12 mouse cellular contexts compared by ENCODE assay signal in genomic region chr12:71976361-71976960, GRCm38 (mm10).
DNase-seq lines count a peak whose midpoint lies in the region; TF ChIP-seq lines count a peak whose summit lies in the region.
"Had no signal": no experiment of that assay in that cellular context is flagged by ENCODE, and none has a peak within 500 bp of the region (broad histone marks: within the 10 kb centered on the region; RNA-seq: fewer than 3 reads in every experiment).

No protein-coding gene starts in this region.

- TF ChIP-seq POLR2A in heart, adult 2 months (IDR thresholded peaks at IDR 0.05; ENCODE audit: insufficient read depth, low read depth, low read length) = no peak
- TF ChIP-seq POLR2A in brain, embryonic 14.5 days (IDR thresholded peaks at IDR 0.05; ENCODE audit: borderline replicate concordance, extremely low read depth, insufficient read depth, insufficient read length, poor library complexity, severe bottlenecking) = no peak

- no peak overlapping the region for H3K4me3 ChIP-seq in heart, adult 2 months
- no peak overlapping the region for H3K4me3 ChIP-seq in limb, embryonic 10.5 days
- H3K4me3 ChIP-seq: midbrain, embryonic 12.5 days had no signal

- H3K9ac ChIP-seq in heart, adult 2 months (ENCODE audit: low read depth, low read length) = no peak overlapping the region; the same call in 1 of the 2 replicates
- H3K9ac ChIP-seq: midbrain, embryonic 12.5 days had no signal

- no peaks in the 10 kb centered on the region for H3K79me2 ChIP-seq in heart, adult 2 months (replicated peaks; ENCODE audit: control insufficient read depth, insufficient read depth, low read length)

- peak overlapping the region; percentile 62 for H3K27ac ChIP-seq in heart, adult 2 months
- no peak overlapping the region for H3K27ac ChIP-seq in limb, embryonic 10.5 days
- H3K27ac ChIP-seq: midbrain, embryonic 12.5 days had no signal

- H3K27me3 ChIP-seq in heart, adult 2 months (ENCODE audit: control insufficient read depth, insufficient read depth, low read length) = no peaks in the 10 kb centered on the region
- no peaks in the 10 kb centered on the region for H3K27me3 ChIP-seq in limb, embryonic 10.5 days (ENCODE audit: low read depth, poor library complexity, severe bottlenecking)
- H3K27me3 ChIP-seq: midbrain, embryonic 12.5 days had no signal

- WGBS in heart, adult 2 months = 51% methylated on average over 7 of the region's 7 CpGs
- WGBS in limb, embryonic 10.5 days = 45% methylated on average over 7 of the region's 7 CpGs

- DNase-seq in heart, adult 2 months = no peak
- no peak for DNase-seq in heart, adult 9 months (ENCODE audit: low spot score in 2 of 2)
- peak; percentile 48 to 59 for DNase-seq in layer of hippocampus, postnatal 10 days (ENCODE audit: low spot score in 2 of 2)
- no peak for DNase-seq in layer of hippocampus, adult 18-20 months (ENCODE audit: low spot score in 2 of 2)
- peak; percentile 91 for DNase-seq in brain, embryonic 14.5 days (ENCODE audit: low read depth)
- DNase-seq in lung, postnatal 4 days = peak; percentile 40 to 56
- DNase-seq in urinary bladder, adult 18-20 months (ENCODE audit: low spot score in 2 of 2) = no peak
- DNase-seq in limb, embryonic 10.5 days (ENCODE audit: low spot score) = no peak
- DNase-seq: embryo, embryonic 11 days; kidney, adult 8-10 months; right cerebral cortex, postnatal 14 days had no signal

- H3K4me1 ChIP-seq in heart, adult 2 months (ENCODE audit: control insufficient read depth, insufficient read depth, low read length) = peaks cover 22% of the 10 kb centered on the region
- H3K4me1 ChIP-seq in limb, embryonic 10.5 days = peaks cover 13% of the 10 kb centered on the region

- no peak for TF ChIP-seq EP300 in heart, adult 2 months (IDR thresholded peaks at IDR 0.05; ENCODE audit: insufficient read depth, low read depth, low read length)

- H3K36me3 ChIP-seq in heart, adult 2 months (ENCODE audit: control insufficient read depth, insufficient read depth, low read length) = peaks cover 50% of the 10 kb centered on the region
- peaks cover 5% of the 10 kb centered on the region; the same call in 1 of the 2 replicates for H3K36me3 ChIP-seq in limb, embryonic 10.5 days

- no peaks in the 10 kb centered on the region for H3K9me3 ChIP-seq in limb, embryonic 10.5 days (replicated peaks)
- H3K9me3 ChIP-seq: midbrain, embryonic 12.5 days had no signal

- no peak for TF ChIP-seq CTCF in heart, adult 2 months (IDR thresholded peaks at IDR 0.05)
- TF ChIP-seq CTCF in brain, embryonic 14.5 days (IDR thresholded peaks at IDR 0.05; ENCODE audit: borderline replicate concordance, extremely low read depth, insufficient read depth, insufficient read length) = no peak

- intact Hi-C loops in heart, adult 2 months (cut with DNase I) = loop anchor here (2.0 to 5.0 kb wide), 2 partner anchors 144 to 209 kb away; no protein-coding TSS in a partner anchor

Comparison
In these comparisons a context has a peak if more than half of its experiments do, and no peak if none do; other contexts are left out.
1. DNase-seq: peak in layer of hippocampus, postnatal 10 days (2 of 2), brain, embryonic 14.5 days (single experiment) and lung, postnatal 4 days (2 of 2); none in heart, adult 2 months (0 of 2), heart, adult 9 months (0 of 2), layer of hippocampus, adult 18-20 months (0 of 2), urinary bladder, adult 18-20 months (0 of 2) and limb, embryonic 10.5 days (single experiment).